Mouse (Mus musculus): ENCODE results near the gene Rpn2.
A peak's percentile ranks its signal among the peaks of the same experiment; 100 is the strongest.

Gene Rpn2

GRCm38 (mm10) chr2:157310963-157311637 lies 32.3 kb downstream of the Rpn2 start:
- no peak for DNase-seq (ENCODE audit: low spot score)

GRCm38 (mm10) chr2:157313718-157314117 lies 34.9 kb downstream of the Rpn2 start:
- DNase-seq (ENCODE audit: low spot score): no peak

GRCm38 (mm10) chr2:157314310-157314709 lies 35.5 kb downstream of the Rpn2 start:
- no peak for DNase-seq (ENCODE audit: low spot score)

- DNase-seq (ENCODE audit: low spot score): no peak
Measured at GRCm38 (mm10) chr2:157315486-157315885, 36.7 kb downstream of the Rpn2 start.

GRCm38 (mm10) chr2:157316358-157316933 lies 37.6 kb downstream of the Rpn2 start:
- no peak for DNase-seq (ENCODE audit: low spot score)

GRCm38 (mm10) chr2:157317220-157317619 lies 38.4 kb downstream of the Rpn2 start:
- no peak for DNase-seq (ENCODE audit: low spot score)

GRCm38 (mm10) chr2:157320135-157320534 lies 41.3 kb downstream of the Rpn2 start:
- no peak for DNase-seq (ENCODE audit: low spot score)

GRCm38 (mm10) chr2:157320886-157321285 lies 42.1 kb downstream of the Rpn2 start:
- no peak for DNase-seq (ENCODE audit: low spot score)

- DNase-seq (ENCODE audit: low spot score): no peak
Measured at GRCm38 (mm10) chr2:157322029-157322766, 43.4 kb downstream of the Rpn2 start.

- DNase-seq (ENCODE audit: low spot score): no peak
Measured at GRCm38 (mm10) chr2:157325238-157325637, 46.4 kb downstream of the Rpn2 start.

GRCm38 (mm10) chr2:157328106-157328505 lies 49.3 kb downstream of the Rpn2 start:
- DNase-seq (ENCODE audit: low spot score): no peak

GRCm38 (mm10) chr2:157328570-157328969 lies 49.8 kb downstream of the Rpn2 start:
- DNase-seq (ENCODE audit: low spot score): no peak

- DNase-seq (ENCODE audit: low spot score): no peak
Measured at GRCm38 (mm10) chr2:157332059-157332458, 53.2 kb downstream of the Rpn2 start.

GRCm38 (mm10) chr2:157338663-157339062 lies 59.8 kb downstream of the Rpn2 start:
- DNase-seq (ENCODE audit: low spot score): no peak

GRCm38 (mm10) chr2:157339532-157339931 lies 60.7 kb downstream of the Rpn2 start:
- DNase-seq (ENCODE audit: low spot score): no peak

GRCm38 (mm10) chr2:157340221-157340741 lies 61.5 kb downstream of the Rpn2 start:
- DNase-seq (ENCODE audit: low spot score): no peak

- DNase-seq (ENCODE audit: low spot score): peak; percentile 47
Measured at GRCm38 (mm10) chr2:157341554-157342270, 62.9 kb downstream of the Rpn2 start.

- no peak for DNase-seq (ENCODE audit: low spot score)
Measured at GRCm38 (mm10) chr2:157342328-157342926, 63.6 kb downstream of the Rpn2 start.

- no peak for DNase-seq (ENCODE audit: low spot score)
Measured at GRCm38 (mm10) chr2:157343337-157343736, 64.5 kb downstream of the Rpn2 start.

GRCm38 (mm10) chr2:157347361-157348159 lies 68.7 kb downstream of the Rpn2 start, which contains the start of gene Ghrh:
Ghrh (minus strand) TSS chr2:157347506.
- no peak for DNase-seq (ENCODE audit: low spot score)

Data from ovary, postnatal 10 days (tissue).